Mouse (Mus musculus) erythroblast, embryonic 14.5 days (primary cell): ENCODE measurements around the gene Gm10840.

Experiments
- GATA1 ChIP-seq: IDR thresholded peaks from 2 replicates; pipeline ENCODE4 v1.6.1; 2012; ENCODE audit warnings: low read length, inconsistent platforms, mixed read lengths
- TAL1 ChIP-seq: IDR thresholded peaks from 3 replicates; pipeline ENCODE4 v1.6.1; 2012; ENCODE audit warnings: low read length, inconsistent platforms, mixed read lengths

DNA sequence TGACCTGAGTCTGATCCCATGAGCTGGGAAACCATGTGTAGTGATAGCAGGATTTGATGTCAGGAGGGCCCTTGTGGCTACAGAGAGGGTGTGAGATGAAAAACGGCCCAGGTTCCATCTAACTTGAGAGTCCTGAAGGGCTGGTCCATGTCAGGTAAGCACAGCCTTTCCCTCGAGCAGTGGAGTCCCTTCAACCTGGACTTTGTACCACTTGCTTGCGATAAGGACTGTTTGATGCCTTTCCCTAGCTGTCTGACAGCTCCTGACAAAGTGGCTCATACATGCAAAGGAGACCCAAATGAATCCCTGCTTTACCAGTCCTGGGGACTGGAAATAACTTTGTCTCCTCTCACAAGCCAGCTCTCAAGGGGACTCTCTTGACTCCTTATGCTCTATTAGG lies 9.4 kb upstream of the Gm10840 start:
- no peak for TF ChIP-seq GATA1
- no peak for TF ChIP-seq TAL1
